Comparison of ENCODE assay signal across 7 mouse cellular contexts in genomic region chr10:75032395-75032794, GRCm38 (mm10). TPM values are rescaled to one million over a fixed set of nuclear protein-coding genes. Genes with fewer than 3 reads are reported as not detected.
DNase-seq lines count a peak whose midpoint lies in the region; ATAC-seq and TF ChIP-seq lines count a peak whose summit lies in the region.

TSS of gene Rsph14 (minus strand) at chr10:75032586.

- no peaks in the 10 kb centered on the region for H3K36me3 ChIP-seq in hindbrain, embryonic 16.5 days (ENCODE audit: control insufficient read depth, insufficient read depth, low read length)
- H3K36me3 ChIP-seq in stomach, postnatal 0 days (ENCODE audit: control insufficient read depth, insufficient read depth, low read length): no peaks in the 10 kb centered on the region

- no peaks in the 10 kb centered on the region for H3K27me3 ChIP-seq in hindbrain, embryonic 16.5 days (replicated peaks; ENCODE audit: control insufficient read depth, insufficient read depth, low read length)
- no peaks in the 10 kb centered on the region for H3K27me3 ChIP-seq in stomach, postnatal 0 days (ENCODE audit: control insufficient read depth, insufficient read depth, low read length)

- peak within 1 kb of the TSS; percentile 41 for H3K27ac ChIP-seq in hindbrain, embryonic 16.5 days (ENCODE audit: low read depth, low read length)
- no peak within 1 kb of the TSS for H3K27ac ChIP-seq in stomach, postnatal 0 days (replicated peaks)

- TF ChIP-seq EP300 in stomach, postnatal 0 days (optimal IDR thresholded peaks at IDR 0.05): no peak

- intact Hi-C loops in left cerebral cortex, postnatal 14 days (cut with DNase I): no loop called here

- peak; percentile 94 for DNase-seq in adrenal gland, adult 2 months
- peak; percentile 46 for DNase-seq in cerebellum, adult 8-10 months
- peak; percentile 88 to 94 for DNase-seq in left cerebral cortex, postnatal 14 days (ENCODE audit: low spot score in 2 of 2)
- peak; percentile 51 for DNase-seq in neural tube, embryonic 10.5 days (ENCODE audit: extremely low spot score, low spot score)
- DNase-seq in stomach, postnatal 0 days (ENCODE audit: low spot score): peak; percentile 71

- peak within 1 kb of the TSS; percentile 31 for H3K4me2 ChIP-seq in hindbrain, embryonic 16.5 days (ENCODE audit: low read length)
- no peak within 1 kb of the TSS for H3K4me2 ChIP-seq in stomach, postnatal 0 days (replicated peaks; ENCODE audit: low read depth)

- no peak for TF ChIP-seq CTCF in stomach, postnatal 0 days (IDR thresholded peaks at IDR 0.05; ENCODE audit: low read depth)

- no peaks in the 10 kb centered on the region for H3K9me3 ChIP-seq in hindbrain, embryonic 16.5 days (ENCODE audit: control insufficient read depth, low read length)
- H3K9me3 ChIP-seq in stomach, postnatal 0 days (ENCODE audit: control insufficient read depth, low read length): no peaks in the 10 kb centered on the region

- WGBS in hindbrain, embryonic 16.5 days: 10% methylated on average over 10 of the region's 10 CpGs
- 23% methylated on average over 10 of the region's 10 CpGs for WGBS in stomach, postnatal 0 days

- H3K9ac ChIP-seq in hindbrain, embryonic 16.5 days (ENCODE audit: low read depth, low read length): no peak within 1 kb of the TSS
- no peak within 1 kb of the TSS for H3K9ac ChIP-seq in stomach, postnatal 0 days (ENCODE audit: low read length)

- H3K4me3 ChIP-seq in hindbrain, embryonic 16.5 days (ENCODE audit: low read length): 0 out of 2 replicates have a peak within 1 kb of the TSS, but pooled peaks have one; percentile 0
- no peak within 1 kb of the TSS for H3K4me3 ChIP-seq in stomach, postnatal 0 days (ENCODE audit: low read depth, low read length)

- ATAC-seq in frontal cortex, adult (ENCODE audit: low TSS enrichment): peak; percentile 58
- peak; percentile 70 for ATAC-seq in hindbrain, embryonic 16.5 days
- ATAC-seq in stomach, postnatal 0 days (ENCODE audit: low FRiP score, low TSS enrichment): peak; percentile 30; the same call in 1 of the 2 replicates

- H3K4me1 ChIP-seq in hindbrain, embryonic 16.5 days (ENCODE audit: control insufficient read depth, insufficient read depth, low read depth, low read length): peaks cover 17% of the 10 kb centered on the region
- H3K4me1 ChIP-seq in stomach, postnatal 0 days (replicated peaks; ENCODE audit: control insufficient read depth, insufficient read depth): no peaks in the 10 kb centered on the region

RNA-seq across cellular contexts. Expression of gene Rsph14, which starts in this region (rescaled TPM):
- 1 to 10 TPM in 1 of 2 experiments, not detected in 1; 1.8 TPM for total RNA-seq in adrenal gland, adult 2 months (2021)
- polyA plus RNA-seq in adrenal gland, adult 2 months (2012; rRNA removed): 0.54 TPM in 1 of 2 replicates, not detected in the other
- polyA plus RNA-seq in hindbrain, embryonic 16.5 days (2015; fragmentation: Nextera tagmentation; extraction: Ambion mirVana): 0.49 and 0.81 TPM in 2 replicates
- total RNA-seq in left cerebral cortex, postnatal 14 days (2021): 1 to 10 TPM in 1 of 2 experiments, under 1 TPM in 1; 0.93 to 1.1 TPM
- not detected in 2 replicates for polyA plus RNA-seq in stomach, postnatal 0 days (2015; fragmentation: Nextera tagmentation; extraction: Ambion mirVana)

Comparison
In these comparisons a context has a peak if more than half of its experiments do, and no peak if none do; other contexts are left out.
1. Peak in ATAC-seq, H3K4me3 ChIP-seq, H3K27ac ChIP-seq and H3K4me2 ChIP-seq in hindbrain, embryonic 16.5 days; RNA of the gene not detected or under 1 TPM.
2. Peak in DNase-seq and ATAC-seq in stomach, postnatal 0 days; RNA of the gene not detected or under 1 TPM.